8 mouse cellular contexts compared by ENCODE assay signal in genomic region chr13:31806428-31806832, GRCm38 (mm10). TPM values are rescaled to one million over a fixed set of nuclear protein-coding genes. Genes with fewer than 3 reads are reported as not detected.
A peak's percentile ranks its signal among the peaks of the same experiment; 100 is the strongest.
DNase-seq lines count a peak whose midpoint lies in the region; ATAC-seq and TF ChIP-seq lines count a peak whose summit lies in the region.

TSS of gene Foxc1 (plus strand) at chr13:31806633.

- no peak for TF ChIP-seq CTCF in bone marrow, adult 2 months (IDR thresholded peaks at IDR 0.05; ENCODE audit: control insufficient read depth, insufficient read depth, low read length)

- ATAC-seq in forebrain, embryonic 15.5 days (replicated peaks) = peak; percentile 73

- peaks cover 73% of the 10 kb centered on the region for H3K27me3 ChIP-seq in forebrain, embryonic 15.5 days

- no peak for TF ChIP-seq POLR2A in bone marrow, adult 2 months (IDR thresholded peaks at IDR 0.05; ENCODE audit: borderline replicate concordance, control insufficient read depth, low read depth, low read length)

- no peaks in the 10 kb centered on the region for H3K36me3 ChIP-seq in forebrain, embryonic 15.5 days

- H3K9me3 ChIP-seq in forebrain, embryonic 15.5 days = no peaks in the 10 kb centered on the region

- H3K27ac ChIP-seq in bone marrow, adult 2 months (ENCODE audit: control insufficient read depth, insufficient read depth, low read depth, low read length, poor library complexity) = no peak within 1 kb of the TSS; the same call in 1 of the 2 replicates
- H3K27ac ChIP-seq in forebrain, embryonic 15.5 days (replicated peaks) = peak within 1 kb of the TSS; percentile 57; the same call in 1 of the 2 replicates

- H3K9ac ChIP-seq in forebrain, embryonic 15.5 days (replicated peaks) = peak within 1 kb of the TSS; percentile 32

- peak; percentile 63 for DNase-seq in ES-CJ7 (ENCODE audit: low read depth, low spot score)
- peak; percentile 91 for DNase-seq in heart, postnatal 25 days (ENCODE audit: low spot score)
- DNase-seq in left cerebral cortex, adult 11 months (ENCODE audit: low spot score) = peak; percentile 32
- peak; percentile 82 for DNase-seq in lung, postnatal 25 days (ENCODE audit: low spot score)
- DNase-seq in right cerebral cortex, postnatal 10 days (ENCODE audit: low spot score in 2 of 2) = peak; percentile 57 to 62
- no peak for DNase-seq in T-cell, adult 2 months (ENCODE audit: low spot score)

- intact Hi-C loops in heart, postnatal 25 days (cut with DNase I) = loop anchor here (5.0 to 10.0 kb wide), 3 partner anchors 201 to 996 kb away; partner anchors contain the start of genes D930007J09Rik and Wrnip1

- H3K4me2 ChIP-seq in forebrain, embryonic 15.5 days (replicated peaks) = peak within 1 kb of the TSS; percentile 77

- WGBS in bone marrow, adult 2 months = under 1% methylated on average over 39 of the region's 40 CpGs
- WGBS in forebrain, embryonic 15.5 days = under 1% methylated on average over 40 of the region's 40 CpGs

- H3K4me3 ChIP-seq in bone marrow, adult 2 months (replicated peaks; ENCODE audit: control insufficient read depth, low read depth, low read length) = peak within 1 kb of the TSS; percentile 45
- H3K4me3 ChIP-seq in forebrain, embryonic 15.5 days = peak within 1 kb of the TSS; percentile 42

- peaks cover 2% of the 10 kb centered on the region; the same call in 1 of the 2 replicates for H3K4me1 ChIP-seq in bone marrow, adult 2 months (ENCODE audit: control insufficient read depth, insufficient read depth, low read length)
- H3K4me1 ChIP-seq in forebrain, embryonic 15.5 days = peaks cover 48% of the 10 kb centered on the region

RNA-seq across cellular contexts. Expression of gene Foxc1, which starts in this region (rescaled TPM):
- 2.5 and 3.8 TPM in 2 replicates for polyA plus RNA-seq in bone marrow, adult 2 months (2011; ENCODE audit: insufficient read depth, insufficient read length, low replicate concordance, missing spikeins)
- 1.0 and 1.2 TPM in 2 replicates for polyA plus RNA-seq in forebrain, embryonic 15.5 days (2015; fragmentation: Nextera tagmentation; extraction: Ambion mirVana)
- total RNA-seq in heart, postnatal 25 days (2021) = 1 to 10 TPM; 5.1 to 5.8 TPM
